Mouse (Mus musculus) hindbrain, embryonic 15.5 days (tissue): ENCODE measurements at regions not wholly inside any gene's neighbourhood (a gene's known extent, or its start where the extent isn't known, plus 50 kb on each side); places are given as distances from the start of the nearest gene placed in this dataset.

Source experiments
- ATAC-seq: fragments of 200-750 bp; cut with Nextera tagmentation; 2 replicates; pipeline ENCODE4 v1.8.0; 2017; ENCODE audit warnings: low read depth, moderate number of reproducible peaks, moderate TSS enrichment; ENCODE audit not compliant: low FRiP score
- H3K27ac ChIP-seq: fragments of 300-500 bp; sonication (generic); replicated peaks from 2 replicates; pipeline ENCODE4 v1.5.1; 2015; ENCODE audit warnings: mild to moderate bottlenecking, inconsistent platforms
- H3K27me3 ChIP-seq: fragments of 300-500 bp; sonication (generic); 2 replicates; pipeline ENCODE4 v1.6.1; 2015; ENCODE audit warnings: control low read depth, inconsistent platforms
- H3K36me3 ChIP-seq: fragments of 300-500 bp; sonication (generic); 2 replicates; pipeline ENCODE4 v1.6.1; 2015; ENCODE audit warnings: control low read depth, inconsistent platforms
- H3K4me1 ChIP-seq: fragments of 300-500 bp; sonication (generic); replicated peaks from 2 replicates; pipeline ENCODE4 v1.6.1; 2015; ENCODE audit warnings: control low read depth, inconsistent platforms
- H3K4me2 ChIP-seq: fragments of 300-500 bp; sonication (generic); 2 replicates; pipeline ENCODE4 v1.6.1; 2015; ENCODE audit warnings: moderate library complexity, mild to moderate bottlenecking, inconsistent platforms
- H3K4me3 ChIP-seq: fragments of 300-500 bp; sonication (generic); 2 replicates; pipeline ENCODE4 v1.5.1; 2015; ENCODE audit warnings: mild to moderate bottlenecking, inconsistent platforms
- H3K9ac ChIP-seq: fragments of 300-500 bp; sonication (generic); 2 replicates; pipeline ENCODE4 v1.6.1; 2015; ENCODE audit warnings: inconsistent platforms
- H3K9me3 ChIP-seq: fragments of 300-500 bp; sonication (generic); 2 replicates; pipeline ENCODE4 v1.6.1; 2016; ENCODE audit warnings: control low read depth, inconsistent platforms
- WGBS: fragments of 180-500 bp; shearing (Covaris S2); methylation state at CpG from one replicate; pipeline ENCODE4 v1.1.7; 2015; 5-methylcytosine and 5-hydroxymethylcytosine counted together

- Histone ChIP-seq H3K27ac (no peak overlapping the region), H3K9ac (no peak overlapping the region), H3K36me3 (no peaks in the 10 kb centered on the region), H3K4me2 (no peak overlapping the region), H3K27me3 (no peaks in the 10 kb centered on the region), H3K9me3 (no peaks in the 10 kb centered on the region), H3K4me3 (no peak overlapping the region), H3K4me1 (peaks cover 9% of the 10 kb centered on the region)
- 83% methylated on average over 4 of the region's 4 CpGs for WGBS
- no peak for ATAC-seq
Measured at GRCm38 (mm10) chr3:101654720-101655119, 50.2 kb upstream of the Atp1a1 start.
